Mouse (Mus musculus) lung, adult 18-20 months (tissue): ENCODE measurements at regions not wholly inside any gene's neighbourhood (a gene's known extent, or its start where the extent isn't known, plus 50 kb on each side); places are given as distances from the start of the nearest gene placed in this dataset.

Experiments used
- DNase-seq, 2 experiments: peaks; one replicate each; pipeline ENCODE4 v3.0.0; 2022; ENCODE audit warnings: mixed read lengths in 2 of 2

DNA sequence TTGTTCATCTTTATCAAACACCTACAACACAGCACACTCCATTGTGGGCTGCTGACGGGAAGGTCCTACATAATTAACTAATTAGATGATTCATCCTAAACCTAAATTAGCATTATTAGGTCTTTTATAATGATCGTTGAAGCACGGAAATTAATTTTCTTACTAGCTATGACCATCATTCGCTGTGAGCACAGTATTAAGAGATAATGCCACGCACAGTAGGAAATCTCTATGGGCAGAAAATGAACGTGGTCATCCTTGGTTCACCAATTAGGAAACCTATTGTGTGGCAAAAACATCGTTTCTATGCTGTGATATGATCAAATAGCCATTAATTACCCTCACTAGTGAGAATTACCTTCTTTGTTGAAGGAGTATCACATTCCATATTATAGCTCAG lies 56.4 kb upstream of the Mbip start:
- DNase-seq = no peak
